Mouse (Mus musculus): ENCODE measurements at regions not wholly inside any gene's neighbourhood (a gene's known extent, or its start where the extent isn't known, plus 50 kb on each side); places are given as distances from the start of the nearest gene placed in this dataset.
"Not testable (repeated sequence)": the region's sequence is repeated elsewhere in the genome, so short reads cannot be mapped to it uniquely, and the experiment has no call there.

GRCm38 (mm10) chr14:116586742-116587141 lies 338.4 kb upstream of the Gpc6 start:
- DNase-seq: no peak

GRCm38 (mm10) chr14:116589529-116589928 lies 335.6 kb upstream of the Gpc6 start:
- no peak for DNase-seq

GRCm38 (mm10) chr14:116590111-116590510 lies 335.0 kb upstream of the Gpc6 start:
- no peak for DNase-seq

GRCm38 (mm10) chr14:116608130-116608529 lies 317.0 kb upstream of the Gpc6 start:
- no peak for DNase-seq

GRCm38 (mm10) chr14:116611210-116611609 lies 313.9 kb upstream of the Gpc6 start:
- no peak for DNase-seq

- peak; percentile 6 for DNase-seq
These were observed 292.9 kb upstream of the Gpc6 start for GRCm38 (mm10) chr14:116632181-116632580.

- DNase-seq: no peak
These were observed 283.0 kb upstream of the Gpc6 start for GRCm38 (mm10) chr14:116642091-116642490.

- DNase-seq: no peak
These were observed 273.2 kb upstream of the Gpc6 start for GRCm38 (mm10) chr14:116651897-116652296.

- no peak for DNase-seq
These were observed 241.2 kb upstream of the Gpc6 start for GRCm38 (mm10) chr14:116683909-116684308.

GRCm38 (mm10) chr14:116697675-116698074 lies 227.4 kb upstream of the Gpc6 start:
- no peak for DNase-seq

GRCm38 (mm10) chr14:116698437-116698836 lies 226.7 kb upstream of the Gpc6 start:
- no peak for DNase-seq

- DNase-seq: not testable (repeated sequence)
These were observed 190.5 kb upstream of the Gpc6 start for GRCm38 (mm10) chr14:116734596-116734995.

- DNase-seq: no peak
These were observed 170.5 kb upstream of the Gpc6 start for GRCm38 (mm10) chr14:116754438-116755157.

GRCm38 (mm10) chr14:116761429-116761828 lies 163.7 kb upstream of the Gpc6 start:
- DNase-seq: no peak

GRCm38 (mm10) chr14:116771120-116771519 lies 154.0 kb upstream of the Gpc6 start:
- DNase-seq: no peak

GRCm38 (mm10) chr14:116771671-116772070 lies 153.4 kb upstream of the Gpc6 start:
- no peak for DNase-seq

GRCm38 (mm10) chr14:116779661-116780060 lies 145.5 kb upstream of the Gpc6 start:
- peak; percentile 14 for DNase-seq

GRCm38 (mm10) chr14:116783840-116784239 lies 141.3 kb upstream of the Gpc6 start:
- DNase-seq: no peak

GRCm38 (mm10) chr14:116806504-116806903 lies 118.6 kb upstream of the Gpc6 start:
- DNase-seq: no peak

GRCm38 (mm10) chr14:116808581-116808980 lies 116.5 kb upstream of the Gpc6 start:
- DNase-seq: no peak

GRCm38 (mm10) chr14:116810661-116811345 lies 114.3 kb upstream of the Gpc6 start:
- no peak for DNase-seq

- no peak for DNase-seq
These were observed 87.9 kb upstream of the Gpc6 start for GRCm38 (mm10) chr14:116837235-116837634.

GRCm38 (mm10) chr14:116869437-116869836 lies 55.7 kb upstream of the Gpc6 start:
- DNase-seq: no peak

- no peak for DNase-seq
These were observed 55.1 kb upstream of the Gpc6 start for GRCm38 (mm10) chr14:116869996-116870395.
